ENCODE assay signal across 16 mouse cellular contexts in genomic region chr6:125471326-125471725, GRCm38 (mm10). TPM values are rescaled to one million over a fixed set of nuclear protein-coding genes. Genes with fewer than 3 reads are reported as not detected.
DNase-seq lines count a peak whose midpoint lies in the region; ATAC-seq and TF ChIP-seq lines count a peak whose summit lies in the region.
"Had no signal": no experiment of that assay in that cellular context is flagged by ENCODE, and none has a peak within 500 bp of the region (broad histone marks: within the 10 kb centered on the region; RNA-seq: fewer than 3 reads in every experiment).

No protein-coding gene starts in this region.

- no peak overlapping the region for H3K4me3 ChIP-seq in gastrocnemius, adult 2 months
- H3K4me3 ChIP-seq in hindbrain, embryonic 10.5 days, result no peak overlapping the region
- H3K4me3 ChIP-seq in hindbrain, embryonic 12.5 days, result no peak overlapping the region
- H3K4me3 ChIP-seq in heart, embryonic 16.5 days (ENCODE audit: low read length), result no peak overlapping the region
- H3K4me3 ChIP-seq: limb, embryonic 13.5 days had no signal

- H3K27ac ChIP-seq in gastrocnemius, adult 2 months, result peak overlapping the region; percentile 6; the same call in 1 of the 2 replicates
- H3K27ac ChIP-seq in hindbrain, embryonic 10.5 days, result 0 out of 2 replicates have a peak overlapping the region, but pooled peaks have one; percentile 31
- H3K27ac ChIP-seq in hindbrain, embryonic 12.5 days, result no peak overlapping the region
- H3K27ac ChIP-seq in heart, embryonic 16.5 days (ENCODE audit: low read length), result peak overlapping the region; percentile 47; the same call in 1 of the 2 replicates
- H3K27ac ChIP-seq: limb, embryonic 13.5 days had no signal

- no peaks in the 10 kb centered on the region for H3K36me3 ChIP-seq in hindbrain, embryonic 10.5 days
- no peaks in the 10 kb centered on the region for H3K36me3 ChIP-seq in hindbrain, embryonic 12.5 days
- no peaks in the 10 kb centered on the region for H3K36me3 ChIP-seq in heart, embryonic 16.5 days (ENCODE audit: control insufficient read depth, insufficient read depth)

- H3K9ac ChIP-seq in hindbrain, embryonic 12.5 days, result no peak overlapping the region
- 0 out of 2 replicates have a peak overlapping the region, but pooled peaks have one; percentile 5 for H3K9ac ChIP-seq in heart, embryonic 16.5 days (ENCODE audit: low read length)
- H3K9ac ChIP-seq: limb, embryonic 13.5 days had no signal

- WGBS in hindbrain, embryonic 10.5 days, result 79% methylated on average over 7 of the region's 7 CpGs
- WGBS in hindbrain, embryonic 12.5 days, result 82% methylated on average over 7 of the region's 7 CpGs
- WGBS in heart, embryonic 16.5 days, result 39% methylated on average over 7 of the region's 7 CpGs

- intact Hi-C loops in gastrocnemius, adult 2 months (cut with DNase I), result no loop called here

- H3K27me3 ChIP-seq in hindbrain, embryonic 10.5 days (ENCODE audit: insufficient read depth, poor library complexity, severe bottlenecking), result no peaks in the 10 kb centered on the region
- H3K27me3 ChIP-seq in hindbrain, embryonic 12.5 days, result no peaks in the 10 kb centered on the region
- H3K27me3 ChIP-seq in heart, embryonic 16.5 days (ENCODE audit: control insufficient read depth, insufficient read depth, low read length), result no peaks in the 10 kb centered on the region
- H3K27me3 ChIP-seq: limb, embryonic 13.5 days had no signal

- peaks cover 43% of the 10 kb centered on the region for H3K4me1 ChIP-seq in hindbrain, embryonic 10.5 days (replicated peaks)
- H3K4me1 ChIP-seq in hindbrain, embryonic 12.5 days, result peaks cover 31% of the 10 kb centered on the region
- peaks cover 39% of the 10 kb centered on the region for H3K4me1 ChIP-seq in heart, embryonic 16.5 days (ENCODE audit: control insufficient read depth, insufficient read depth, low read length)

- ATAC-seq in hindbrain, embryonic 12.5 days (ENCODE audit: low FRiP score), result no peak
- no peak for ATAC-seq in heart, embryonic 16.5 days (replicated peaks; ENCODE audit: extremely low read depth, insufficient read depth, low FRiP score)
- ATAC-seq: midbrain, embryonic 16.5 days had no signal

- TF ChIP-seq CTCF in gastrocnemius, adult 2 months (IDR thresholded peaks at IDR 0.05), result no peak

- H3K4me2 ChIP-seq in hindbrain, embryonic 12.5 days (replicated peaks), result no peak overlapping the region
- no peak overlapping the region for H3K4me2 ChIP-seq in heart, embryonic 16.5 days (ENCODE audit: low read depth, low read length)
- H3K4me2 ChIP-seq: limb, embryonic 13.5 days had no signal

- H3K9me3 ChIP-seq in hindbrain, embryonic 10.5 days, result no peaks in the 10 kb centered on the region
- no peaks in the 10 kb centered on the region for H3K9me3 ChIP-seq in hindbrain, embryonic 12.5 days (replicated peaks)
- no peaks in the 10 kb centered on the region for H3K9me3 ChIP-seq in heart, embryonic 16.5 days (replicated peaks; ENCODE audit: control insufficient read depth, low read length)
- H3K9me3 ChIP-seq: limb, embryonic 13.5 days had no signal

- DNase-seq in gastrocnemius, adult 2 months, result no peak
- no peak for DNase-seq in gastrocnemius, postnatal 10 days
- no peak for DNase-seq in hindbrain, embryonic 10.5 days (ENCODE audit: low spot score)
- peak; percentile 82 for DNase-seq in layer of hippocampus, adult 9-11 months
- no peak for DNase-seq in layer of hippocampus, adult 8-10 months (ENCODE audit: low spot score in 2 of 2)
- no peak for DNase-seq in embryo, embryonic 10 days (ENCODE audit: low spot score)
- DNase-seq: cerebellum, postnatal 10 days; gastrocnemius, postnatal 14 days; kidney, postnatal 36 days; lung, adult 2 months; right cerebral cortex, postnatal 25 days; thymus, adult 18-20 months had no signal

RNA-seq across cellular contexts. Expression of gene Cd9, which starts 23.3 kb away (rescaled TPM):
- total RNA-seq in gastrocnemius, adult 2 months (2021), result 10 to 100 TPM; 19.1 to 30.7 TPM
- total RNA-seq in gastrocnemius, postnatal 10 days (2021), result 10 to 100 TPM; 84.5 to 86.4 TPM
- polyA plus RNA-seq in hindbrain, embryonic 10.5 days (2016; fragmentation: Nextera tagmentation; extraction: Ambion mirVana), result 35.9 and 39.9 TPM in 2 replicates
- polyA plus RNA-seq in hindbrain, embryonic 12.5 days (2016; fragmentation: Nextera tagmentation; extraction: Ambion mirVana), result 49.2 and 54.1 TPM in 2 replicates
- total RNA-seq in layer of hippocampus, adult 8-10 months (2022), result 100 to 1,000 TPM in 2 of 4 experiments, 10 to 100 TPM in 2; 57.4 to 211 (median 129) TPM
- 94.4 and 115 TPM in 2 replicates for polyA plus RNA-seq in heart, embryonic 16.5 days (2015; fragmentation: Nextera tagmentation; extraction: Ambion mirVana)
